Mouse (Mus musculus) neural tube, embryonic 13.5 days (tissue): ENCODE results near the gene Rab3a. TPM values are rescaled to one million over a fixed set of nuclear protein-coding genes. Genes with fewer than 3 reads are reported as not detected.
A peak's percentile ranks its signal among the peaks of the same experiment; 100 is the strongest.

Experiments
- ATAC-seq: fragments of 200-750 bp; cut with Nextera tagmentation; 2 replicates; pipeline ENCODE4 v1.8.0; 2017; ENCODE audit warnings: low read depth, mild to moderate bottlenecking, moderate TSS enrichment, moderate library complexity
- H3K27ac ChIP-seq: fragments of 300-500 bp; sonication (generic); replicated peaks from 2 replicates; pipeline ENCODE4 v1.5.1; 2015; ENCODE audit warnings: moderate library complexity, mild to moderate bottlenecking, inconsistent platforms
- H3K27me3 ChIP-seq: fragments of 300-500 bp; sonication (generic); 2 replicates; pipeline ENCODE4 v1.6.1; 2015; ENCODE audit warnings: mild to moderate bottlenecking, inconsistent platforms
- H3K36me3 ChIP-seq: fragments of 300-500 bp; sonication (generic); 2 replicates; pipeline ENCODE4 v1.6.1; 2015; ENCODE audit warnings: mild to moderate bottlenecking, inconsistent platforms
- H3K4me1 ChIP-seq: fragments of 300-500 bp; sonication (generic); replicated peaks from 2 replicates; pipeline ENCODE4 v1.6.1; 2015; ENCODE audit warnings: inconsistent platforms
- H3K4me2 ChIP-seq: fragments of 300-500 bp; sonication (generic); 2 replicates; pipeline ENCODE4 v1.6.1; 2015; ENCODE audit warnings: inconsistent platforms, mild to moderate bottlenecking, moderate library complexity
- H3K4me3 ChIP-seq: fragments of 300-500 bp; sonication (generic); 2 replicates; pipeline ENCODE4 v1.5.1; 2015; ENCODE audit warnings: mild to moderate bottlenecking, inconsistent platforms
- H3K9ac ChIP-seq: fragments of 300-500 bp; sonication (generic); 2 replicates; pipeline ENCODE4 v1.6.1; 2015; ENCODE audit warnings: moderate library complexity, mild to moderate bottlenecking, inconsistent platforms
- H3K9me3 ChIP-seq: fragments of 300-500 bp; sonication (generic); 2 replicates; pipeline ENCODE4 v1.6.1; 2016; ENCODE audit warnings: inconsistent platforms
- WGBS: fragments of 180-500 bp; shearing (Covaris S2); methylation state at CpG from one replicate; pipeline ENCODE4 v1.1.7; 2015; 5-methylcytosine and 5-hydroxymethylcytosine counted together
- polyA plus RNA-seq: library from polyadenylated mRNA; unstranded; fragments of >200 nt; fragmentation: Nextera tagmentation; extraction: Ambion mirVana; gene quantifications from 2 replicates; pipeline ENCODE4 v1.2.1, GENCODE M21; 2015

Gene Rab3a
- polyA plus RNA-seq, 1 experiment from 2014 or later, result 417 TPM

DNA sequence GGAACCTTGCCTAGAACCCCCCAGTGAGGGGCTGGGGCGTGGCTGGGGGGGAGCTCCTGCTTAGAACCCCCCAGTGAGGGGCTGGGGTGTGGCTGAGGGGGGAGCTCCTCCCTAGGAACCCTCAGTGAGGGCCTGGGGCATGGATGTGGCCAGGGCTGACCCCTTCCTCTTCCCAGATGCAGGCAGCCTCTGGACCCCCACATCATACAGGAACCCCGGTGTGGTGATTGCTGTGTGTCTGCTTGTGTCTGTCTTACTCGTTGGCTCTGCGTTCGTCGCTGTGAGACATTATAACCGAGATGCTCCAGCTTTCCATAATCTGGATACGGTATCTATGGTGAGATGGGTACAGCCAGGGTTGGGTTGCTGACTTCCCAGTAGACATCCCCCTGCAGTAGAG is 32.9 kb upstream of the Rab3a start:
- no peak overlapping the region for H3K27ac ChIP-seq
- H3K36me3 ChIP-seq, result no peaks in the 10 kb centered on the region
- no peak overlapping the region for H3K4me3 ChIP-seq
- H3K4me1 ChIP-seq, result peaks cover 2% of the 10 kb centered on the region; the same call in 1 of the 2 replicates
- WGBS, result 88% methylated on average over 8 of the region's 8 CpGs
- no peak for ATAC-seq
- no peak overlapping the region for H3K4me2 ChIP-seq
- H3K9me3 ChIP-seq, result no peaks in the 10 kb centered on the region
- H3K9ac ChIP-seq, result no peak overlapping the region
- peaks cover 23% of the 10 kb centered on the region for H3K27me3 ChIP-seq

DNA sequence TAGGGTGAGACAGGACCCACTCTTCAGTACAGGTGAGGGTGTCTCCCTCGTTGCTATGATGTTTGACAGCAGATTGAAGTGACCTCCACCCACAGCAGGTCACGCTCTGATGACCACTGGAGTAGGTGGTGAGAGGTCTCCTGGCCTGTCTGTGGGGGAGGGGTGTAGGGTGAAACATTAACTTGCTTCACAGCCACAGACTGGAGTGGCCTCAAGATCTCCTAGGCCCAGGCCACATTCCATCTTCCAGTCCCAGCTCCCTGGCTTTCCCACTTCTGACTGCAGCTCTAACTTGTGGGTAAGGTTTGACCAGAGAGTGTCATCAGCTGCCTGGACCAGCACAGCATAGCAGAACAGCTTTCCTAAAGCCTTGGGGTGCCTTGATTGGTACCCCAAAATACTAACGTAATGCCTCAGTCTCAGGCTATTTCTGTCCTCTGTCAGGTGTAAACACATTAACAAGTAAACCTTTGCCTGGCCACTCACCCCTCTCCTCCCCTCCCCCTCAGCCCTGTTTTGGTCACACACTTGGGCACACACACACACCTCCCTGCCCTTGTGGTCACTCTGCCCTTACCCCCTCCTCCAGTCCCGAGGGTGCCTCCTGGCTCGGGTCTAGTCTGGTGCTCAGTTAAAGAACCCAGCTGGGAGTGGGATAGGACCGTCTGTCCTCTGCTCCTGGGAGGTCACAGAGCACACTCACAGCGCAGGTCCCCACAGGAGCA is 30.8 kb upstream of the Rab3a start, which contains the start of gene Pde4c:
TSS of gene Pde4c (plus strand) at position 235 of the 725 bp plus-strand sequence.
- no peak within 1 kb of the TSS for H3K4me2 ChIP-seq
- peaks cover 34% of the 10 kb centered on the region for H3K27me3 ChIP-seq
- no peak within 1 kb of the TSS for H3K4me3 ChIP-seq
- H3K9me3 ChIP-seq, result no peaks in the 10 kb centered on the region
- H3K4me1 ChIP-seq, result no peaks in the 10 kb centered on the region
- 60% methylated on average over 7 of the region's 7 CpGs for WGBS
- H3K36me3 ChIP-seq, result no peaks in the 10 kb centered on the region
- no peak for ATAC-seq
- H3K9ac ChIP-seq, result no peak within 1 kb of the TSS
- H3K27ac ChIP-seq, result no peak within 1 kb of the TSS

DNA sequence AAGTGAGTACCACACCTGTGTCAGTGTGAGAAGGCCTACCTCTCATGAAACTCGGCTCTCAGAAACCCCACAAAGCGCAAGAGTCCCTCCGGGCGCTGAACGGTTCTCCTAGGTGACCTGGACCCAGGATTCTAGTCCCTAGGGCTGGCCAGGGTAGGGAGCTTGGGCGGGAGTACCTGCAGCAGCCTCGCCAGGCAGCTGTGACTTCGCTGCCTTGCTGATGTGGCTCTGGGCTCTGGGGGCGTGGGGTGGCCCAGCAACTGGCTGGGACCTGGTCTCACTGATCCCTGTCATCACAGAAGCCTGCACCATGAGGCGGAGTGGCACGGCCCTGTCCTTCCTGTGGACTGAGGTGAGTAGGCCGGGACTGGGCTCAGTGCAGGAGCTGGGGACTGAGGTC is 30.3 kb upstream of the Rab3a start:
- Histone ChIP-seq H3K4me3 (no peak overlapping the region), H3K27me3 (peaks cover 39% of the 10 kb centered on the region), H3K36me3 (no peaks in the 10 kb centered on the region), H3K9ac (no peak overlapping the region), H3K4me2 (no peak overlapping the region), H3K9me3 (no peaks in the 10 kb centered on the region), H3K4me1 (no peaks in the 10 kb centered on the region), H3K27ac (no peak overlapping the region)
- no peak for ATAC-seq
- WGBS, result 77% methylated on average over 12 of the region's 12 CpGs

DNA sequence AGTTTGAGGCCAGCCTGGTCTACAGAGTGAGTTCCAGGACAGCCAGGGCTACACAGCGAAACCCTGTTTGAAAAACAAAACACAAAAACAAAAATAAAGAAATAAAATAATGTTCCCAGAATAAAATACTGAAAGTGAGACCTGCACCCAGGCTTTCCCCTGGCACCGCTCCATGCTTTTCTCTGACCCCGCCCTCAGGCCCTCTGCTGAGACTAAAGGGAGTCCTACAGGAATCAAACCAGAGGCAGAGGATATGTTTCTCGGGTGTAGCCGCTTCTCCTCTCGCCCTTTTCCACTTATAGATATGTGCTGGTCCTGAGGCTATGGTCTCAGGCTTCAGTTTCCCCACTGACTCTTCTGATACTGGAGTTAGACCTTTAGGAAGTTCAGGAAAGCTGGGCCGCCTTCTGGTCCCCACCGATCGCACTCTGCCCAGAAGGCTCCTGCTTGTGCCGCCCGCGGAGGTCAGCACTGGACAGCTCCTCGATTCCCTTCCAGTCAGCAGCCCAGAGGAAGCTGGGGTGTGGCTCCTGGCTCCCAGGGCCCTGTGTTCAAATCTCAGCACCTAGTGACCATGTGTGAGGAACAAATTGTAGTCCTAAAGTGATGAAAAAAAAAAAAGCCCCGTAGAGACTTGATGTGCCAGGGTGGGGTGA is 28.6 kb upstream of the Rab3a start:
- Histone ChIP-seq H3K27me3 (peaks cover 47% of the 10 kb centered on the region), H3K4me2 (no peak overlapping the region), H3K4me3 (no peak overlapping the region), H3K9ac (no peak overlapping the region), H3K9me3 (no peaks in the 10 kb centered on the region), H3K36me3 (no peaks in the 10 kb centered on the region), H3K4me1 (peaks cover 5% of the 10 kb centered on the region), H3K27ac (no peak overlapping the region)
- WGBS, result 26% methylated on average over 14 of the region's 14 CpGs
- no peak for ATAC-seq

DNA sequence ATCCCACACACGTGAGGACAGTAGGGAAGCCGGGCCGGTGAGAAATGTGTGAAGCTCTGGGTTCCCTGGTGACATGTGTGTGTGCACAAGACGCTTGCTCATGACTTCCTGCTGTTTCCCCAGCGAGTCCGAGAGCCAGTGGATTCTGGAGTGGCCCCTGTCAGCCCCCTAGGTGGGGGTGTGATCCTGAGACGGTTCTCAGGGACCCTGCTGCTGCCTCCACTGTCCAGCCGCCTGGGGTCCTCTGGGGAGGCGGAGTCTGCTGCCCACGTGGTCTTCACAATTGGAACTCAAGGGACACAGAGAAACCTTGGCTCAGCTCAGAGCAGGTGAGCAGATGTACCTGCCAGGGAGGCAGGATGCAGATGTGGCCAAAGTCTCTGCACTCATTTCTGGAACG is 27.8 kb upstream of the Rab3a start:
- no peak for ATAC-seq
- Histone ChIP-seq H3K4me2 (no peak overlapping the region), H3K36me3 (no peaks in the 10 kb centered on the region), H3K4me3 (no peak overlapping the region), H3K4me1 (peaks cover 5% of the 10 kb centered on the region), H3K9me3 (no peaks in the 10 kb centered on the region), H3K9ac (no peak overlapping the region), H3K27ac (no peak overlapping the region), H3K27me3 (peaks cover 55% of the 10 kb centered on the region)
- 46% methylated on average over 11 of the region's 11 CpGs for WGBS

DNA sequence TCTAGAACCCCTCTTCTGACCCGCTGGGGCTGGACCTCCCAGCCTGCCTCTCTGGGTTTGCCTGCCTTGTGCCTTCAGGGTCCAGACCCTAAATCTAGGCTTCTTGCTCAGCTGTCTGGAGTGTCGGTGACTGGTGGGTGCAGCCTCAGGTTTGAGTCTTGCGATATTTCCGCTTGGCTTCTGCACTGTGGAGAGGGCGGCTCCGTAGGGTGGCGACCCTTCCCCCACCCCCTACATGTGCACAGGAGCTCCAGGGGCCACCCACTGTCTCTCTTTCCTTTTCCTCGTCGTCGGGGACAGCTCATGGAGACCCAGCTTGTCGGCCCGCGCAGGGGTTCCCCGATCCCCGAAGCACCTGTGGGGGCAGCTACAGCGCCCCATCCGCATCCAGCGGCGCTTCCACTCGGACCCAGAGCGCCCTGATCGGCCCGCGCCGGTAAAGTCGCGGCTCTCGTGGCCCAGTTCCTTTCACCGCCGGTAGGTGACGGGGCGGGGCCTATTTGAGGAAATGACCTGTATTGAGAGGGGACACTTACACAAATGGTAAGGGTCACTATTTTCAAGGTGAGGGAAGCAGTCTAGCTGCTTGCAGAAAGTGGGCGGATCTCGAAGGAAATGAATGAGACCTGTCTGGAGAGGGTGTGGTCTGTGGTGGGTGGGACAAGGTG is 24.5 kb upstream of the Rab3a start:
- H3K27me3 ChIP-seq, result peaks cover 73% of the 10 kb centered on the region

DNA sequence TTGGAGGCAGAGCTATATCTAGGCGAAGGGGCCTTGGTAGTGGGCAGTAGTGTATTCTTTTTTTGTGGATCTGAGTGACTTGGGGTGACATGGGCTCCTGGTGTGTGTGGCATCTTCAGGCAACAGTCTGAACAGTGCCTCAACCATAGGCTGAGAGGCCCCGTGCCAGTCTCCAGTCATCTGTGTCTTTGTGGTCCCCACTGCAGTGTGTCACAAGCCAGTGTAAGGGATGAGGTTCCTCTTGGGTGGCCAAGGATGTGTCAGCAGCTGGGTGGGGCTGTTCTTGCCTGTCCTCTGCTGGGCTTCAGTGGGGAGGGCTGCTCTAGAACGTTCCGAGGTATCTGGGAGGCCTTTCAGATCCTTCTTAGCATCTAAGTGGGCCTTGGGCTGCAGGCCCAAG is 23.5 kb upstream of the Rab3a start:
- no peak overlapping the region for H3K27ac ChIP-seq
- peaks cover 5% of the 10 kb centered on the region for H3K4me1 ChIP-seq
- H3K4me3 ChIP-seq, result no peak overlapping the region
- peaks cover 77% of the 10 kb centered on the region for H3K27me3 ChIP-seq
- ATAC-seq, result no peak
- 90% methylated on average over 4 of the region's 4 CpGs for WGBS
- H3K4me2 ChIP-seq, result no peak overlapping the region
- H3K9ac ChIP-seq, result no peak overlapping the region
- no peaks in the 10 kb centered on the region for H3K36me3 ChIP-seq
- no peaks in the 10 kb centered on the region for H3K9me3 ChIP-seq

More for the DNA sequence above, 24.5 kb upstream of the Rab3a start:
- Histone ChIP-seq H3K27ac (no peak overlapping the region), H3K4me2 (peak overlapping the region; percentile 45), H3K36me3 (no peaks in the 10 kb centered on the region), H3K4me3 (peak overlapping the region; percentile 26), H3K4me1 (peaks cover 5% of the 10 kb centered on the region), H3K9ac (0 out of 2 replicates have a peak overlapping the region, but pooled peaks have one; percentile 8), H3K9me3 (no peaks in the 10 kb centered on the region)
- 3% methylated on average over 34 of the region's 34 CpGs for WGBS
- 0 out of 2 replicates have a peak, but pooled peaks have one; percentile 29 for ATAC-seq

DNA sequence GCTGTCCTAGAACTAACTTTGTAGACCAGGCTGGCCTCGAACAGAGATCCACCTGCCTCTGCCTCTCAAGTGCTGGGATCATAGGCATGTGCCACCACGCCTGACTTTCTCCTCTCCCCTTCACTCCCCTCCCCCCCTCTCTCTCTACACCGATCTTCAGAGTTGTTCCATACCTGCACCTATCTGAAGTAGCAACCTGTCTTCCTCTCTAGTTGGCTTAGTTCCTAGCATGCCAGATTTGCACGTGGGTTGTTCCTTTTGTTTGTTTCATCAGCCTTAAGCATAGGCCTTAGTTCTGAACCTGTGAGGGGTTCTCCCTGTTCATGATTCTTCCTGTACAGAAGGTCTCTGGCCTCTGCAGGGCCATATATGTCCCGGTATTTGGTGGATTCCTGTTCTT is 16.8 kb upstream of the Rab3a start:
- H3K4me3 ChIP-seq, result no peak overlapping the region
- H3K27ac ChIP-seq, result no peak overlapping the region
- no peaks in the 10 kb centered on the region for H3K36me3 ChIP-seq
- H3K27me3 ChIP-seq, result peaks cover 61% of the 10 kb centered on the region
- no peak overlapping the region for H3K9ac ChIP-seq
- H3K4me2 ChIP-seq, result no peak overlapping the region
- no peaks in the 10 kb centered on the region for H3K9me3 ChIP-seq
- no peak for ATAC-seq
- 0 out of 2 replicates have a peak, but pooled peaks cover 1% of the 10 kb centered on the region for H3K4me1 ChIP-seq
- WGBS, result 76% methylated on average over 5 of the region's 5 CpGs

DNA sequence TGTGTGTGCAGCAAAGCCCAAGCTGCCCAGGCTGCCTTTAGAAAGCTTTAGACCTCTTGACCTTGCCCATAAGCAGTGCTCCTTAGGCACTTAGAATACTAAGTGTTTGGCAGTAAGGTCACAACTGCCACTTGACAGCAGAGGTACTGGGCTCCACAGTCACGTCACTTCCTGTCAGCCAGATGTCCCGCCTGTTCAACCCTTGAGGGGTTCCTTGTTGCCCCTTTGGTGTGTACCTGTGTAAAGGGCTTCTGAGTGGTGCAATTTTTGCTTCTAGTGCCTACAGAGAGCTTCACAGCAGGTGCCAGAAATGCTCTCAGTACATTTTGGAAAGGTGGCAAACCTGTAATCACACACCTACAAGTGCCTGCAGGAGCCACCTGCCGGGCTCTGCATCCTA is 16.3 kb upstream of the Rab3a start:
- ATAC-seq, result no peak
- no peak overlapping the region for H3K9ac ChIP-seq
- H3K4me3 ChIP-seq, result no peak overlapping the region
- H3K9me3 ChIP-seq, result no peaks in the 10 kb centered on the region
- H3K4me2 ChIP-seq, result no peak overlapping the region
- H3K27ac ChIP-seq, result no peak overlapping the region
- no peaks in the 10 kb centered on the region for H3K36me3 ChIP-seq
- H3K4me1 ChIP-seq, result peaks cover 6% of the 10 kb centered on the region
- 69% methylated on average over 3 of the region's 3 CpGs for WGBS
- peaks cover 61% of the 10 kb centered on the region for H3K27me3 ChIP-seq

DNA sequence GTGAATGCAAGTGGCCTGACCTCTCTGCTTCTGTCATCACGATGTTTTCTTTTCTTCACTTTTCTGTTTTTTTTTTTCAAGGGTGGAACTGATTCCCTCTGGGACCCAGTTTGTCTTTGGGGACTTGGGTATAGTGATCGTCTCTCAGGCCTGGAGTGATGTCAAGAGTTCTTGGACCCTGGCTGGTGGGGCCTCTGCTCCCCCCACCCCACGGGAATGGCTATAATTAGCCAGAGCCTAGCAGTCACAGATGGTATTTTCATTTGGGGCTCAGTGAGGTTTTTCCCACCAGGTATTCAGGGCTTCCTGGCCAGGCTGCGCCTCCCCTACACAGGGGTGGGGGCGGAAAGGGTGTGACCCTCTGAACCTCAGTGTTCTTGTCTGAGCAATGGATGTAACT is 12.8 kb upstream of the Rab3a start:
- 62% methylated on average over 5 of the region's 5 CpGs for WGBS
- H3K36me3 ChIP-seq, result no peaks in the 10 kb centered on the region
- H3K4me1 ChIP-seq, result peaks cover 19% of the 10 kb centered on the region
- no peak overlapping the region for H3K4me3 ChIP-seq
- no peak overlapping the region for H3K27ac ChIP-seq
- no peak overlapping the region for H3K9ac ChIP-seq
- ATAC-seq, result no peak
- no peak overlapping the region for H3K4me2 ChIP-seq
- no peaks in the 10 kb centered on the region for H3K9me3 ChIP-seq
- peaks cover 88% of the 10 kb centered on the region for H3K27me3 ChIP-seq

DNA sequence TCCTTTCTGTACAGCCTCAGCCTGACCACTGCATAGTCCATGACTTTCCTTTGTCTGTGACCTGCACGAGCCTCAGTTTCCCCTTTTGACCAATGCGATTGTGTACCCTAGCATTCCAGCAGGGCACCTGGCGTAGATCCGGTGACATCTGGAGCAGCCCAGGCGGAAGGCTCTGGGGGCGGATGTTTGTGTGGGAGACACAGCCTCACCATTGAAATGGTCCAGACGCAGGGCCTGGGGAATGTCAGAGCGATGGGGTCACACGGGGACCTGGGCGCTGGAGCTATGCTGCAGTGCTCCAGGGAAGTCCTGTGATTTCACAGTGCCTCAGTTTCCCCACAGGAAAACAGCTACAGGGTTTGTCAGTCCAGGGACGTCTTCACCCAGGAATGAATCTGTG is 12.3 kb upstream of the Rab3a start:
- H3K9ac ChIP-seq, result no peak overlapping the region
- H3K27ac ChIP-seq, result no peak overlapping the region
- H3K4me1 ChIP-seq, result peaks cover 19% of the 10 kb centered on the region
- no peaks in the 10 kb centered on the region for H3K9me3 ChIP-seq
- no peak overlapping the region for H3K4me2 ChIP-seq
- no peak for ATAC-seq
- no peak overlapping the region for H3K4me3 ChIP-seq
- WGBS, result 78% methylated on average over 11 of the region's 11 CpGs
- no peaks in the 10 kb centered on the region for H3K36me3 ChIP-seq
- H3K27me3 ChIP-seq, result peaks cover 90% of the 10 kb centered on the region

DNA sequence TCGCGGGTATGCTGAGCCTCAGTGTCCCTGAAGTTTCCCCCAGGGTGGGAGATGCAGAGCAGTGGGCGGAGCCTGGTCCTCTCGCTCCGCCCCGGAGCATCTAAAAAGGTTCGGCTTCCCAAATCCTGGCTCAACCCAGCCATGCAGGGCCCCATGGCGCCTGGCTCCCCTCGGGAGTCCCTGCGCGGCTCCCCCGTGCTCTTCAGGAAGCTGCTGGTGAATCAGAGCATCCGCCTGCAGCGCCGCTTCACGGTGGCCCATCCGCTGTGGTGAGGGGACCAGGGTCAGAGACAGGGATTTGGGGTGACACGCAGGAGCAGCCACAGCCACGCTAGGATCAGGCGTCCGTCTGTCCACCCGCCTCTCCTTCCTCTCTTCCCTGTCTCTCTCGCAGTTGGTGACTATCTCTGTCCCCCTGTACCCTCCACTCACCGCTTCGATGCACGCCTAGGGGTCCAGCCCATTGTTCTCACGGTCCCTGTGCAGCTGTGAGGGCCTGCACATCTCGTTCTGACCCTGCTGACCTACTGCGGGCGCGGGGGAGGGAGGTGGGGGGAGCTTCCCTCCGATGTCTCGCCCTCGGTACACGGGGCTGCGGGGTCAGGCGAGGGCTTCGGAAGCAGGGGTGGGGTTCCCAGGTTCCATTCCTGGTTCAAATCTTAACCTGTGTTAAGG is 11.4 kb upstream of the Rab3a start:
- H3K9ac ChIP-seq, result peak overlapping the region; percentile 55
- no peak for ATAC-seq
- H3K4me1 ChIP-seq, result peaks cover 19% of the 10 kb centered on the region
- H3K27ac ChIP-seq, result no peak overlapping the region
- 2% methylated on average over 38 of the region's 38 CpGs for WGBS
- H3K9me3 ChIP-seq, result no peaks in the 10 kb centered on the region
- peaks cover 92% of the 10 kb centered on the region for H3K27me3 ChIP-seq
- H3K4me3 ChIP-seq, result peak overlapping the region; percentile 32
- no peaks in the 10 kb centered on the region for H3K36me3 ChIP-seq
- peak overlapping the region; percentile 54 for H3K4me2 ChIP-seq
